Mouse (Mus musculus) T-helper 2 cell (primary cell): ENCODE data around the gene Gm10471.
"Not testable (repeated sequence)": the region's sequence is repeated elsewhere in the genome, so short reads cannot be mapped to it uniquely, and the experiment has no call there.

Source experiments
- in situ Hi-C: fragments of 300-600 bp; cut with MboI, MseI; formaldehyde crosslinking; loops from one replicate; pipeline ENCODE4 v1.15.1; 2025; ENCODE audit warnings: high pct_unique_total_duplicates

Gene Gm10471

GRCm38 (mm10) chr5:26089191-26089590, at the start of gene Gm10471:
TSS of gene Gm10471 (minus strand) at chr5:26089291.
- in situ Hi-C loops: not testable (repeated sequence)

- in situ Hi-C loops: not testable (repeated sequence)
These were observed 32.2 kb upstream of the Gm10471 start, which contains the start of gene Gm10220 for GRCm38 (mm10) chr5:26121321-26121720. TSS of gene Gm10220 (minus strand) at chr5:26121421.

GRCm38 (mm10) chr5:26105262-26105661, 16.2 kb upstream of the Gm10471 start, which contains the start of gene 5031410I06Rik:
TSS of gene 5031410I06Rik (minus strand) at chr5:26105362.
- in situ Hi-C loops: not testable (repeated sequence)

- in situ Hi-C loops: loop anchor here (5.0 kb wide), 1 partner anchor 53 kb away; no protein-coding TSS in a partner anchor
These were observed 10.1 kb downstream of the Gm10471 start for GRCm38 (mm10) chr5:26079023-26079422.

- in situ Hi-C loops: no loop called here
These were observed 18.4 kb downstream of the Gm10471 start for GRCm38 (mm10) chr5:26070716-26071115.

- in situ Hi-C loops: not testable (repeated sequence)
These were observed 30.6 kb downstream of the Gm10471 start, which contains the start of gene Gm7347 for GRCm38 (mm10) chr5:26058481-26058880. TSS of gene Gm7347 (minus strand) at chr5:26058581.

- in situ Hi-C loops: not testable (repeated sequence)
These were observed 49.6 kb downstream of the Gm10471 start, which contains the start of gene Speer4a for GRCm38 (mm10) chr5:26039458-26039857. TSS of gene Speer4a (minus strand) at chr5:26039558.
